Mouse (Mus musculus): ENCODE measurements around the gene Ceacam14.

Ceacam14 gene

DNA sequence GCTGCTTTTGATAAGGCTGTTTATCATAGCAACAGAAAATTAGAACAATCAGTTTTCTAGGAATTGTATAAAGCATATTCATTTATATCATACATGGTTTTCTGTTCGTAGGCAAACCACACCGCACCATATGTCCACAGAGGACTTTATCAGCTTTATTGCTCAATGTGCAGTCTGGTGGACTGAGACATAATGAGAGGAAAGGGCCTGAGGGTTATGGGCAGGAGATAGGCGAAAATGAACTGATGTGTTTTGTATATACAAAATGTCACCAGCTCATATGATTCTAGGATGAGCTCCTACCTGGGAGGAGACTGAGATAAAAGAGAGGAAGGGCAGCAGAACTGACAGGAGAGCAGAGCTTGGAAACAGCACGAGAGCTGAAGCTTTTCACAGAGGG is at the start of gene Ceacam14:
TSS of gene Ceacam14 (plus strand) at position 301 of the 400 bp plus-strand sequence.
- DNase-seq: no peak
